Mouse (Mus musculus) urinary bladder, postnatal 4 days (tissue): ENCODE results near the gene Chchd3.

Source experiments
- DNase-seq, 2 experiments: peaks; one replicate each; pipeline ENCODE4 v3.0.0; 2021 to 2022; ENCODE audit warnings: low spot score in 2 of 2

Gene Chchd3

DNA sequence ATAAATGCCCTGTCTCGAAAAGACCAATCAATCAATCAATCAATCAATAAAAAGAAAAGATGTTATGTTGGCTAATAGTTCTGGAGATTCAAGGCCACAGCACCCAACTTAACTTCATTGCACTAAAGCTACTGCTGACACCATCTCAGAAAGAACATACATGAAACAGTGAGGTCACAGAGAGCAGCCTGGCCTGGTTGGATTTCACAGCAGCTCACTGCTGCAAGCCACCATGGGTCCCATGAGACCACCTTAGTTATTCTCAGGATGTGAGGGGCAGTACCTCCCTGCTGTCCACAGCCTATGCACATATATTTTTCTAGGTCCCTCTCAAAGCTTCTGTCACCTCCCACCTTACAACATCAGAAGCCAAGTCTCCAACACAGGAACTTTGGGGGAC lies 57.1 kb downstream of the Chchd3 start:
- no peak for DNase-seq

DNA sequence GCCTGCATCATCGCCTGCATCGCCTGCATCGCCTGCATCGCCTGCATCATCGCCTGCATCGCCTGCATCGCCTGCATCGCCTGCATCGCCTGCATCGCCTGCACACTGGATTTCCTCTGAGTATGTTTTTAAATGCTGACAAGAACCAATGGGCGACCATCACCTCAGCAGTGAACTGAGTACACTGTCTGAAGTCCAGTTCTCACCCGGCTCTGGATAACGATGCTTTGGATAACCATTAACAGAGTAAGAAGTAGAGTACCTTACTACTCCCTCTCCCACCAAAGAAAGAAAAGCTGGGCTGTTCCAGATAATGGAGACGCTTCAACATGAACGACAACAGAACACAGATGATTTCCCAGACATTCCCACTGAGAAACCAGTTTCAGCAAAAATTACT lies 58.8 kb downstream of the Chchd3 start:
- no peak for DNase-seq

DNA sequence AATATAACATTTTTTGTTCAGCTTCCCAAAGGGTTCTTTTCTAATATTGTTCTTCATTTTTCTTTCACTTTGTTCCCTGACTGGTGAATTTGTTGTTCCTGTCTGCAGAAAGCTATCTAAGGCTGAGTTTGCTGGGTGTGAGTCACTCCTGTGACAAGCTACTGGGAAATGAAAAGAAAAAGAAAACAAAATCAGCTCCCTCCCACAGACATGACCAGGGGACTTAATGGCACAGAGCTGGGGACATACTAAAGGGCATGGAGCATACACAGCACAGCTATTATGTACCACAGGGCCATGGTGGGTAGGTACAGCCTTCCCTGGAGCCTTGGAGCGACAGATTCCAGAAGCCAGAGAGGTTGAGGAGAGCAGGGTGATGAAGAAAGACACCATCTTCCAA lies 63.5 kb downstream of the Chchd3 start:
- no peak for DNase-seq

DNA sequence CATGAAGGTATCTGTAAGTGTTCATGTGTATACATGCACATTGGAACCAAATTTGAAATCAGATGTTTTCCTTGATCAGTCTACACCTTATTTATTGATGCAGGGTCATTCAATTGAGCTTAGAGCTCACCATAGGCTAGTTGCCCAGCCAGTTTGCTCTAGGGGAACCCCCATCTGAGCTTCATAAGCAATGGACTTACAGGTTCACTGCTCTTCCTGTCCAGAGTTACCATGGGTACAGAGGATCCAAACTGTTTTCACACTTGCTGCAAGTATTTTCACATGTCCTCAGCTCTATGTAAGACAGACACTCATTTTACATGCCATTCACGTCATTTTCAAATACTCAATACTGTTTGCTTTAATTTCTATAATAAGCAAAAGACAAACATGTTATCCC lies 66.2 kb downstream of the Chchd3 start:
- DNase-seq, result no peak

DNA sequence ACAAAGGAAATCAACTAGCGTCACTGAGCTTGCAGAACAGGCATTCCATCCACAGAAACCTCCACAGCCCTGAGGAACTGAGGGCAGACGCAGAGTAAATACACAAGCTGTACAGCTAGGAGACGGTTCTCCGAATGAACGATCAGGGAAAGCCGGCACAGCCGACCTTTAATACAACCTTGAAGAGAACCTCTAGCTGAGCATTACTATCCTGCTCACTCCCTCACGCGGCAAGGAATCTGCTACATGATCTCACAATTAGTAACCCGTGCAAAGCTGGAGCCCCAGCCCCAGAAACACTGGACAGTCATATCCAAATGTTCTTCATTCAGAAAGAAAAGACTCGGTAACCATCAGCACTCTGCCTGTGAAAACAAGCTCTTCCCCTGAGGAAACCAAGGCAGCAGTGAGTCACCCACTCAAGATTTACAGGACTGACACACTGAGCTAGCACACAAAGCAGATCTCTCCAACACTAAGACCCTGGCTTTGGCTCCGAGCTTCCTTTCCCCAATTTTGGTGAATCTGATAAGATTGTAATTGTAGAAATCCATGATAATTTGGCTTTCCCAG lies 69.9 kb downstream of the Chchd3 start:
- no peak for DNase-seq

DNA sequence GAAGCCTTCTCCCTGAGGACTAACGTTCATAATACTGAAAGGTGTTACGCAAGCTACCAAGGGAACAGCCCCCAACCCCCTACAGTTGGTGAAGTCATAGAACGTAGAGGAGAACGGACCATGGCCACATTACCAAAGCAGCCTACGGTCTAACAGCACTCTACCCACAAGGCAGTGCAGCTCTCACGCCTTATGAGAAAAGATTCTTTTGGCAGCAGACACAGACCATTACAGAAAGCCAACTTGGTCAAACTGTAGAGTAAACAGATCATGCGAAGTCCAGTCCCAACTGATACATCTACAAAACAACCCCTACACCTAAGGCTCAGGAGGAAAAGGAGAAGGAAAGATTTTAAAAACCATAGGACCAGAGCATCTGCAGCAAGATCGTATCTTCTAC lies 71.5 kb downstream of the Chchd3 start:
- no peak for DNase-seq

DNA sequence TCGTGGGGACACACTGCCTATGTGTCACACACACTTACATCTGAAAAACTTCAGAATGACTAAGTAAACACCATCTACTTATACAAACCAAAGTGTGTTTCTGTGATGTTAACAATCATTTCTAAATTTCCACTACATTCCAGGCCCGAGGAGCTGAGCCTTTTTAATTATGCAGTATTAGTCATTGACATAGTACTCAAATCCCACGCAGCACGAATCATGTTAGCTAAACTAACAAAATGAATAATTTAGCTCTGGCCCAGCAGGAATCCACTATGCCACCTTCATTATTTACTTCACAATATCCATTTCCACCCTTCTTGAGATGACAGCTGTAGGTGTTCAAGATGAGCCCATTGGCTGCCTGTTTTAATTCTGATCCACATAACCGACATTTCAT lies 76.2 kb downstream of the Chchd3 start:
- DNase-seq, result no peak

DNA sequence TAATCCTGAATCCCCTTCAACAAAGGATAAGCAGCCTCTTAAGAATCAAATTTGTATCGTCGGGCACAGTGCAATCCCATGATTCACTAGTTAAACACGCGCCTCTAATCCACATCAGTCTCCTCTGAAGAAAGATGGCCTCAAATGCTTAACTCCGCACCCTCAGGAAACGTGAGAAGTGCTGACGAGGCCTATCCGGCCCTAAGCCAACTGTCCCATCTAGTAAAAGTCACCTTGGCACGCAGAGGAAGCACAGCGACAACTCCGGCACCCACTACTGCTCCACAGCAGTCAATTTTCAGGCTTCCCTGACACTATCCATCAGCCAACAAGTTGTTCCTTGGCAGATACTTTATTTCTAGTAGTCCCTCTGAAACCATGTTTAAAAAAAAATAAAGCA lies 78.8 kb downstream of the Chchd3 start:
- no peak for DNase-seq

DNA sequence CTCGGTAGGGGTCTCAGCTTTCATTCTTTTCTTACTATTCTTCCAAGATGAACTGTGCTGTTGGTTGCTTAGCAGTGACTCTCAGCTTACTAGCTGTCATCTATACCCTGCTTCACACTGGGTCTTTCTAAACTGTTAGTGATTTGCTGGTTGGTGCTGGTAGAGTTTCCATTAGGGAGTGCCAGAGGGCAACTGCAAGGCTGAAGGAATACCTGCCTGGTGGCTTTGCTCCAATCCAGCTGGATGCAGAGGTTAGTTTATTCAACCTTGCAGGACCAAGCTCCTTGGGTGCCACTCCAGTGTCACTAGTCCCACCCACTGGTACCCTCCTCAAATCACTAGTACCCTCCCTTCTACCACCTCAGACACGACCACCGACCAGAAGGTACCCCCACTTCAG lies 81.2 kb downstream of the Chchd3 start:
- no peak for DNase-seq

DNA sequence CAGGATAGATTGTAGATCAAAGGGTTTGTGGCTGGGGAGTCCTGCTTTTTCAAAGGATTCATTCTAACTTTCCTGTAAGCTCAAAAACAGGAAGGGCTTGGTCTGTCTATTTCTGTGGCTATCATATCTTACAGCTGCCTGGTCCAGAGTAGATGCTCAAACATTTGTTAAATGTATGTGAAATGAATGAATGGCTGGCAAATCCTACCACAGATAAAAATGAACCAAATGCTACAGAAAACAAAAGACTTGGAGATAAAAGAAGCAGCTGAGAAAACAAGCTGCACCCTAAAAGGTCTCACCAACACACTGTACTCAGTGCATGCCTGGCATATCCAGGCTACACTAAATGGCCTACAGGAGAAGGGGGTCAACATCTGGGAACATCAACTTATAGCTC lies 88.1 kb downstream of the Chchd3 start:
- no peak for DNase-seq

DNA sequence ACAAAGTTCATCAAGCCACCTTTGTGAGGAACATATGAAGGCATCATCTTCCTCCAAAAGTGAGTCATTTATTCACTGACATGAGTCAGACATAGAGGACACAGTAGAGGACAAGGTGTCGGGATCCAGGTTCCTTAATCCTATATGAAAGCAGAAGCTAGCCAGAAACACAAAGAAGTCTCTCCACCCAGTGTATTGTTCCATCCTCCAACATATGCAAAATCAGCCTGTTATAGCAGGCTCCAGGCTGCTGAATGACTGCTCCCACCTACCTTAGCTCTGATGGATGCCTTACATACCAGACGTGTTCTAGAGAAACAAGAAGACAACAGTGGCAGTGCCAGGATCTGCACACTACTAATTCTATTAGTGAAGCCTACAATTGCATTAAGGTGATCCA lies 91.1 kb downstream of the Chchd3 start:
- no peak for DNase-seq

DNA sequence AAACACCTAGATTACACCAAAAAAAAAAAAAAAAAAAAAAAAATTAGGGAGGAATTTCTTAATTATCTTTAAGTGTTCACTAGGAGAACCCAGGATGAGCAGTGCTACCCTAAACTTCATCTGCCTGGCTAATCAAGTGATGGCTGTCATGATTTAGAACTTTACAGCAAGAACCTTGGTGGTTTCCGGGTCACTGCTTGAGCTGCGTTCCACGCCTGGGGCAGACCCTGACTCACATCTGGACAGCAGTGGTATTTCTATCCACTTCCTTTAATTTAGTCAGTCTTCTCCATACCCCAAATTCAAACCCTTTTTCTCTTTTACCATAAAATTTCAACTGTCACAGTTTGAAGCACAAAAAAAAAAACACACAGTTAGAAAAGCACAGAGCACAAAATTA lies 98.0 kb downstream of the Chchd3 start:
- no peak for DNase-seq

DNA sequence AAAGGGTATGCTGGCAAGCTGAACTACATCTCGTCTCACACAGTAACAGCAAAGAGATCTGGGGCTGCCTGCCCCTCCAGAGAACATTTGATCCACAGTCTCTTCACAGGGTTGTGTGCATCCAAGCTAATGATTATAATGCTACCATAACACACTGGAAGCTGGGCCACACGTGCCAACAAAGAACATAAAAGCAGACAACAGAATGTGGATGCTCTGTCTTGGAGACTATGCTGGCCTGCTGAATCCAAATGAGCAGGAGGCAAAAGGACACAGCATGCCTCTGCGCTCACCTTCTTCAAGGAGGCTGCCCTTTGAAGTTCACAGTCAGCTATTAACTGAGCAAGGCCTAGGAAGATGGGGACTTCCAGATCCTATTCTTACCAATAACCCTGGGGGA lies 98.6 kb downstream of the Chchd3 start:
- no peak for DNase-seq

DNA sequence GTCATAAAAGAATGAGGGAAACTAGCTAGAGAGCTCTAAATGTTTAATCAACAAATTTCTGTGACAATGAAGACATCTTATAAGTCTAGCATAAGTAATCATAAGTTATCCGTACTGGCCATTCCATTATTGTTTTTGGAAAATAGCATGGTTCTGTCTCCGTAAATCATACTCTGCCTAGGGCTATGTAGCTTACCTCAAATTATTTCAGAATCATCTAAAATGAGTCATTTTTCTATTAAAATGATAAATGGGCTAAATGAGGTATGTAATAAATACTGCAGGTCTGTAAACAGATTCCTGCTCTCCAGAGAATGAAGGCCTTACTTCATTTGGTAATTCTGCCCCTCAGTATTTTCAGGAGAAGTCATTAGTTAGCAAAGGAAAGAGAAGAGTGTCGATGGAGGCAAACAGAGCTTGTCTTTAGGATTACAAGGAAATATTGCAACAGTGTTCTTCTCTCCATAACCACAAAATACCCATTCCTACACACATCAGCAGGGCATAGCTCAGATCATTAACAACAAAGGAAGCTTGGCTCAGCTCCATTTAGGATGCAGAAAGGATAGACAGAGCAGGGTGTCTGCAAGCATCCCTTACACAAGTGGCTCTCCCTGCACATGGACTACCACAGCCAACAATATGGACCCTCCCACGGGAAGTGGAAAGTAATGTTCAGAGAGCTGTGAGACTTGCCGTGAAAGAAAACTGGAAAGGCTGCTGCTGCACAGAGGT lies 100.1 kb downstream of the Chchd3 start:
- no peak for DNase-seq

DNA sequence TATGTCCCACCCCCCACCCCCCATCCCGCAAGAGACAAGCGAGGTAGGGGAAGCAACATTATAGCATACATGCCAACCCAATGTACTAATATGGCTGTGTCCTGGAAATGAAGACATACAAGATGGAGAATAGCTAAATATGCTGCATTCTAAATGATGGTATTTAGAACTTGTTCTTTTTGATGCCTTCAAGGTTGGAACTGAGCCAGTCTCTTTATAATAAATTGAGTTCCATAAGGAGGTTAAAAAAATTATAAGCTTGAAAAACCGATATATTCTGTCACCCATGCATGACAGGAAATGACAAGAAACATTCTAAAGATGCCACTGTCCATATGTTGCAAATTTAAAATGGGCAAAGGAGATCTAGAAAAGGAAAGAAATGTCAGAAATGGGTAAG lies 104.6 kb downstream of the Chchd3 start:
- no peak for DNase-seq

DNA sequence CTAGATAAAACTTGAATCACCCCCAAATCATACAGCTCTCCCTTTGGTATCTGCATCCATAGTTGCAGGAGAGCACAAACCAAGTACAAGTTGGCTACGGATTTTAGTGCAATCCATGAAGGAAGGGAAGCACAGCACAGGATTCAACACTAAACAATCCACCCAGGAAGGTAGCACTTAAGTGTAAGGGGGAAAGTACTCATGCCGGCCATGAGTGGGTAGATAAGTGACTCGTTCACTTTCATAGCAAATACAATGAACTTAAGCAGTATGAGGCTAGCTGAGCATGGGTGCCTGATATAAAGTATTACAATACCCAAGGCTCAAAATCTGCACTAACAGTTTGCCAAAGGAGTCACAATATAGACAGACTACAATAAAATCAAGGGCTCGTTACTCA lies 109.1 kb downstream of the Chchd3 start:
- no peak for DNase-seq

DNA sequence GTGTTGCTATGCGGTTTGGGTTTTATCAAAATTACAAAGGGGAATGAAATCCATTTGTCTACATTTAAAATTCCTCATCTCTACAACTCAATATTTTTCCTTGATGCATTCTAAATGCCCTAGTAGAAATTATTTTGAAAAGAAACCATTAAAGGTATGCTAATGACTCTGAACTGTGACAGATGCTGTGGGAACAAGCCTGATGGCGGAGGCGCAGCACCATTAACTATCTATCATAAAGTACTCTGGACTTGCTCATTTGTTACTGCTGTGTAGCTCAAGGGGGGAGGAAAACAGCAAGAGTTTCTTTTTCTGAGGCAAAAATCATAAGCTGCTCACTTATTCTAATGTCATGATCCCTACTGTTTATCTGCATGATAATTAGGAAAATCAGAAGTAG lies 110.4 kb downstream of the Chchd3 start:
- no peak for DNase-seq

DNA sequence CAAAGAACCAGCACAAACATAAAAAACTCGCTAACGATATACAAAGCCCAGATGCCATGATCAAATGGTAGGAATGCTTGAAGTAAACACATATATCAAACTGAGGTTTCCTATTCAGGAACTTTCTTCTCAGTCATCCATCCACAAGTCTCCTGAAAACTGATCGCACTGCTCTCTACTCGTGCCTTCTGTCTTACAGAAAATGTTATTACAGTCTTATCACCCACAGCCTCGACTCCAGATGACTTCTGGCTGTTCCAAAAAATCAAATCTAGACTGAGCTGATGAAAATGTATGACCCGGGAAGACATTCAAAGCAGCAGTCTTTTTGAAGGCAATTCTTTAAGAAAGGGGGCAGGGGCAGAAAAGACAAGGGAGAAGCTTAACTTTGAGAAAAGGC lies 112.8 kb downstream of the Chchd3 start:
- DNase-seq, result no peak

DNA sequence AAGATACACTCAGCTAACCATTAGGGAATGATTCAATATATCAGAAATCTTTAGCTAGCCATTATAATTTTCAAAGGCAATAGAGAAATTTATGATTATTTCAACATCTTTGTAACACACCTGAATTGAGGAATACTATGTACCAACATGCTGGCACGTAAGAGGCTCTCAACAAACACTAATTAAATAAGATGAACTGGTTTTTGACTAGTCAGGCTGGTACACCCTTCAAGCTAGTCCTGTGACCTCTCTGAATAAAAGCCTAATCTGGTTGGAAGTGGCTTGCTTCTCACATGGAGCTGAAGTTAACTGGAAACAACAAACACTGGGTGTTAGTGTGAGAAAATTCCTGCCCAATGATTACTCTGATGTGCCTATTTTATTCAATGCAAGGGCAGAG lies 115.1 kb downstream of the Chchd3 start:
- no peak for DNase-seq

DNA sequence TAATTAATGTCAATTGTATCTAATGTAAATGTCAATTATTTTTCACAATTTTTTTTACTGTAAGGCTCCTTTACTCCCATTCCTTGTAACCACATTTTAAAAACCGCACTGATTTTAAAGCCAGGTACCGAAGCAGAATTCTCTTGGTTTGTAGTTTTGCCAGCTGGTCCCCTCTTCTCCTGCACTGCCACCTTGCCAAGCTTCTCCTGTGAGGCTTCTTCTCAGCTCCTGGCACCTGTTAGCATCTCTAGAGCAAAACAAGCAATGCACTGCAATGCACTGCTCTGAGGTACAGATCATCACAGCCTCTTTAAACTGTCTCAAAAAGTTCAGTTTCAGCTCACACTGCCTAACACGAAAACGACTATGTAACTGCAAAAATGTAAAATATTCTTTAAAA lies 116.4 kb downstream of the Chchd3 start:
- no peak for DNase-seq

DNA sequence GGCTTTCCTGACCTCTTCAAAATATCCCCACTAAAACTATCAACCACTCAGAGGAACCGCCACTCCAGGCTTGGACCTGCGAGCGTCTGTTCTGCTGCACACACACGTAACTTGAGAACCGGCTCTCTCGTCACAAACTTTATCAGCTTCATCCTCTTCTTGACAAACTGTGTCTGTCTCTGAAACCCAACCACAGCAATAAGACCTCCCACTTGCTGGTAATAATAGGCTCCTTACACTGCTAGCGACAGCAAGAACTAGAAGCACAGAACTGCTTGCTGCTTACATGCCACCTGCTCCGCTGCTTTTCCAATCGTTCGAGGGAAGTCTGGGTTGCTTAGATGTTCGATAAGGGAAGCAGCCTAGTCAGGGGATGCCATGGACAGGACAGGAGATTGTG lies 119.8 kb downstream of the Chchd3 start:
- DNase-seq, result no peak

DNA sequence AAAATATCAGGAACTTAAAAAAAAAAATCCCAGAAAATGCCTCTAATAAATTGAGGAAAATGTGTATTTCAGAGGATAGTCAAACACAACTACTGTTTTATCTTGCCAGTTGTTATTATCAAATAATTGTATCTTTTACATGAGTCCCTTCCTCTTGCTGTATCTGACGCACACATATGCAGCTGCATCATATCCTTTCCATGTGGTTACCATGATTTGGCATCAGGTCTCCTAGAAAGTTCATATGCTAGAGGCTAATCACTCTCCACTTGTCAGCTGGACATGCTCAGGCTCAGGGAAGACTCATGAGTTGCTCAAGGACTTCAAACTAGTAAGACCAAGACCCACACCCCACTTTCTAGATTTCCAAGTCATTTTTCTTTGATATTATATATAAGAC lies 122.4 kb downstream of the Chchd3 start:
- no peak for DNase-seq

DNA sequence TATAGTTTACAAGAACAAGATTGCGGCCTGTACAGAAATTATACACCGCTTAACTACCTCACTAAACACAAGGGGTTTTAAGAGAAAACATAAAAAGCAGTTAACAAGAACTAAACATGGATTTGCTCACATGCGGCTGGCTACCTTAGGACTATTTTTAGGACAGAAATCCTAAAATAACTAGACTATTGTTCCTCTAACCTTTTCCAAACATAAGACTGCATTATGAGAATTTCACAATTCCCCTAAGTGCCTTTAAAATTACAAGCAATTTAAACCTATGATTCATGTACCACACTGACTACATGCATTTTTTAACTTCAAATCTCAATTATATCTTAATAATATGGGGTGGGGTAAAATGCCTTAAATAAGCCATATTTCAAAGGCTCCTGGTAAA lies 123.3 kb downstream of the Chchd3 start:
- no peak for DNase-seq

DNA sequence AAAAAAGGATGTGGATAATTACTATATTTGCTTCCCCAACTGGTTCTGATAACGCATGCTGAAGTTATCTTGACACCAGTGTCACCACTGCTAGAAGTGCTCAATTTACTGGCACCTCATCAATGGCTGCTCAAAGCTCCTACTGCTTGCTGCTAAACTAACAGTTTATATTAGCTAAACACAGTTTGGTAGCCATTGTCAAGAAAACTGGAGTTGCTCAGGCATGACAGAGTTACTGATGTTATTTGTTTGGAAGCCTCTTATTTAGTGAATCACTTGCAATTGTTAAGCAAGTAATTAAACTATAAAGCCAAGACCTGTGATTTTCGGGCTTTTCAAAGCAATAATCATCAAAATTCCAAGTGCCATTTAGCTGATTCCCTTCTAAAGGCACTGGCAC lies 123.7 kb downstream of the Chchd3 start:
- DNase-seq, result no peak
